Mouse (Mus musculus): ENCODE results near the gene Fgf4.
"Not testable (repeated sequence)": the region's sequence is repeated elsewhere in the genome, so short reads cannot be mapped to it uniquely, and the experiment has no call there.

Fgf4 gene

GRCm38 (mm10) chr7:144867161-144867560 is 20.0 kb downstream of the Fgf4 start:
- DNase-seq (ENCODE audit: low spot score): no peak

- no peak for DNase-seq (ENCODE audit: low spot score)
Observed at GRCm38 (mm10) chr7:144867602-144868001, 20.4 kb downstream of the Fgf4 start.

GRCm38 (mm10) chr7:144872420-144872819 is 25.3 kb downstream of the Fgf4 start:
- no peak for DNase-seq (ENCODE audit: low spot score)

GRCm38 (mm10) chr7:144873160-144873559 is 26.0 kb downstream of the Fgf4 start:
- no peak for DNase-seq (ENCODE audit: low spot score)

GRCm38 (mm10) chr7:144874226-144874625 is 27.1 kb downstream of the Fgf4 start:
- DNase-seq (ENCODE audit: low spot score): no peak

- no peak for DNase-seq (ENCODE audit: low spot score)
Observed at GRCm38 (mm10) chr7:144878401-144878800, 31.2 kb downstream of the Fgf4 start.

- no peak for DNase-seq (ENCODE audit: low spot score)
Observed at GRCm38 (mm10) chr7:144883106-144883505, 35.9 kb downstream of the Fgf4 start.

- DNase-seq (ENCODE audit: low spot score): no peak
Observed at GRCm38 (mm10) chr7:144887672-144888071, 40.5 kb downstream of the Fgf4 start.

GRCm38 (mm10) chr7:144888564-144889299 is 41.6 kb downstream of the Fgf4 start:
- no peak for DNase-seq (ENCODE audit: low spot score)

GRCm38 (mm10) chr7:144890661-144891060 is 43.5 kb downstream of the Fgf4 start:
- not testable (repeated sequence) for DNase-seq (ENCODE audit: low spot score)

- DNase-seq (ENCODE audit: low spot score): no peak
Observed at GRCm38 (mm10) chr7:144891863-144892262, 44.7 kb downstream of the Fgf4 start.

- no peak for DNase-seq (ENCODE audit: low spot score)
Observed at GRCm38 (mm10) chr7:144892322-144892721, 45.2 kb downstream of the Fgf4 start.

- DNase-seq (ENCODE audit: low spot score): peak; percentile 39
Observed at GRCm38 (mm10) chr7:144894191-144894590, 47.0 kb downstream of the Fgf4 start.

- DNase-seq (ENCODE audit: low spot score): no peak
Observed at GRCm38 (mm10) chr7:144894706-144895105, 47.5 kb downstream of the Fgf4 start.

GRCm38 (mm10) chr7:144895305-144896111 is 48.3 kb downstream of the Fgf4 start:
- peak; percentile 74 for DNase-seq (ENCODE audit: low spot score)

- no peak for DNase-seq (ENCODE audit: low spot score)
Observed at GRCm38 (mm10) chr7:144896294-144897218, 49.4 kb downstream of the Fgf4 start, which contains the start of gene Fgf15. Gene Fgf15, plus strand, starts transcription at chr7:144896531.

GRCm38 (mm10) chr7:144898506-144898905 is 51.3 kb downstream of the Fgf4 start:
- DNase-seq (ENCODE audit: low spot score): no peak

- not testable (repeated sequence) for DNase-seq (ENCODE audit: low spot score)
Observed at GRCm38 (mm10) chr7:144905514-144905913, 58.3 kb downstream of the Fgf4 start.

GRCm38 (mm10) chr7:144906708-144907397 is 59.7 kb downstream of the Fgf4 start:
- peak; percentile 54 for DNase-seq (ENCODE audit: low spot score)

- DNase-seq (ENCODE audit: low spot score): no peak
Observed at GRCm38 (mm10) chr7:144907793-144908192, 60.6 kb downstream of the Fgf4 start.

GRCm38 (mm10) chr7:144908705-144909104 is 61.5 kb downstream of the Fgf4 start:
- DNase-seq (ENCODE audit: low spot score): no peak
